Mouse (Mus musculus): ENCODE measurements at regions not wholly inside any gene's neighbourhood (a gene's known extent, or its start where the extent isn't known, plus 50 kb on each side); places are given as distances from the start of the nearest gene placed in this dataset.
"Not testable (repeated sequence)": the region's sequence is repeated elsewhere in the genome, so short reads cannot be mapped to it uniquely, and the experiment has no call there.

GRCm38 (mm10) chr8:114030141-114030540 is 103.2 kb upstream of the Nudt7 start:
- DNase-seq (ENCODE audit: low spot score in 2 of 2) = not testable (repeated sequence)

DNA sequence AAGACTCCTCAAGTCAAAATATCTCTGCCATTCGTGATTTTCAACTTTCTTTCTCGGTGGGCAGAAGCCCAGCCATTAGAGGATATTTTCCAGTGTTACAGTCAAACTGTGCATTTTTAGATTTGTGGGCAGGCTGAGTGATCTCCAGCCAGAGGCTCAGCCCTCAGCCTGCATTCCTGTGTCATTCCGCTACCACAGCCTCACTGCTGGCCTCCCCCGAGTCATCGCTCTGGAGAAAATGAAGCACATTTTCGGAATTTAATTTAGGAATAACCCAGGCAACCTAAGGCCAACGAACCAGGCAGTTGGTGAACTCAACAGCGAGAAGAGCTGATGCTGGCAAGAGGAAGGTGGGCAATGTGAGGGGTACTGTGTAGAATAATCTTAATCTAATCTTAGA is 80.9 kb upstream of the Nudt7 start:
- no peak for DNase-seq (ENCODE audit: low spot score in 2 of 2)

DNA sequence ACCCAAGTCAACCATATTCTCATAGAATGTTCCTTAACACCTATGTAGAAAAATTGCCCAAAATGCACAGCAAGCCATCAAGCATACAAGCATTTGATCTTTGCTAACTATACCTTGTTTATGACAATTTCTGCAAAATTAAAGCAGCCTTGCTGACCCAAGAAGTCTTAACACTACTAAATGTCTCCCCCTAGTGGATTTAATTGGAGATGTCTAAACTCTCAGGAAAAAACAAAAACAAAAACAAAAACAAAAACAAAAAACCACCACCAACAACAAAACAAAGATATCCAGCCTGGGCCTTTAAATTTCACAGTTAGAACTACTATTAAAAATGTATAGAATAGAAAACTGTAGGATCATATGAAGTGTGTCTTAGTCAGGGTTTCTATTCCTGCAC is 69.8 kb upstream of the Nudt7 start:
- no peak for DNase-seq (ENCODE audit: low spot score in 2 of 2)

GRCm38 (mm10) chr8:114072330-114072729 is 61.0 kb upstream of the Nudt7 start:
- no peak for DNase-seq (ENCODE audit: low spot score in 2 of 2)

DNA sequence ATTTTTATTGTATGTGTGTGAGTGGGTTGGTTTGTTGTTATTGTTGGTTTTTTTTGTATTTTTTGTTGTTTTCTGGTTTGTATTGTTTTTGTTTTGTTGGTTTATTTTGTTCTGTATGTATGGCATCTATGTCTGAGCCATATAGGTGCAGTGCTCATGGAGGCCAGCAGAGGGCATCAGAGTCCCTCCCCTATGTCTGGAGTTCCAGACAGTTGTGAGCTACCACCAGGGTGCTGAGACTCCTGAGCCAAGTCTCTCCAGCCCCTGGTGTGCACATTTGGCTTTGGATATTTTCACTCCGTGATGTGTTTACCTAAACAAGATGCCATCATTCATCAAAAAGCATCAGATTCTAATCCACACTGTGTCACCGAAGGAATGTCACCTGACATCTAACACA is 59.2 kb upstream of the Nudt7 start:
- peak; percentile 23 to 38 for DNase-seq (ENCODE audit: low spot score in 2 of 2)

DNA sequence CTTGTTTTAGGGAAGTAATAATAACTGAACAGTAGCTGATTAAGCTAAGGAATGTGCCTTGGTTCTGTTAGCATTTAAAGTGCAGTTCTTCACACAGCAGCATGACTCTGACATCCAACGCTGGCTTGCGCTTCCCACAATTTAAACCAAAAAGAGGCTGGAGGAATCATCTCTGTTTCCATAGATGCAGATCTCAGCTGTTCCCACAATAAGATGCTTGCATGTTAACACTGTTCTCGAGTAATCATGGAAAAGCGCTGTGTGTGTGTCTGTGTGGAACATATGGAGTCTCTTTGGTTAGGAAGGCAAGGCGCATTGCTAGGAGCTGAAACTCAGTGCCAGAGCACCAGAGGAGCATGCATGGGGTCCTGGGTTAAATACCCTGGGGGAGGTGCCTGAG is 56.7 kb upstream of the Nudt7 start:
- no peak for DNase-seq (ENCODE audit: low spot score in 2 of 2)

DNA sequence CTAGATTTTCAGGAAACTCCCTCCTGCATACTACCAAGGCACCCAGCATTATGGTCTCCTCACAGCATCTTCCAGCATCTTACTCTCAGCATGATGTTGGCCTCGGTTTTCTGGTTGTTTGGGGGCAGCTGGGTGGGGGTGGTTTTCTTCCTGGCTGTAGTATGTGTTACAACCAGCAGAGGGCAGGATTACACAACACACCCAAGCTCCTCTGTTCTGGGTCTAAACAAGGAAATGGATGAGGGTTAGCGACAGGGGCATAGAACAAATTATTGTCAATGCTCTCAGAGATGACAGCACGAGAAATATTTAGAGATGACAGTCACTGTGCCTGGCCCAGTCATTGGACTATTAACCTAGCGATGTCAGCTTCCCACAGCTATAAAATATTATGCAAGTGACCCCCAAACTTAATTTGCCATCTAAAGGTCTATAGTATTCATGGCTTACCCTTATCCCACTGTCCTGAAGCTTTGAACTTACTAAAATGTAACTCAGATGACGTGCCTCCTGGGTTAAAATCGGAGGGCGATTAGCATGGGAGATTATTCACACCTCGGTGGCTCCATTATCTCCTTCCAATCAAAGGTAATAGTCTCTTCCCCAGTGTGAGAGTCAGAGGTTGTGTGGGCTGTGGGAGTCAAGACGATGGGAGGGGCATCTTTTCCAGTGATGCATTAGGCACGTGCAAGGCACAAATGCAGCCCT is 52.2 kb upstream of the Nudt7 start:
- peak; percentile 28 to 40 for DNase-seq (ENCODE audit: low spot score in 2 of 2)

GRCm38 (mm10) chr8:114081757-114082059 is 51.6 kb upstream of the Nudt7 start:
- no peak for DNase-seq (ENCODE audit: low spot score in 2 of 2)
